Mouse (Mus musculus) embryo, embryonic 9.5 days (tissue): ENCODE data around the gene Riok1.

Experiments used
- DNase-seq: peaks from one replicate; pipeline ENCODE4 v3.0.0-alpha.2; 2017; ENCODE audit errors: extremely low spot score

Riok1 gene

GRCm38 (mm10) chr13:38064854-38065663 is 28.3 kb downstream of the Riok1 start:
- peak; percentile 56 for DNase-seq

GRCm38 (mm10) chr13:38070945-38071344 is 34.1 kb downstream of the Riok1 start:
- no peak for DNase-seq

GRCm38 (mm10) chr13:38073374-38074307 is 36.8 kb downstream of the Riok1 start:
- DNase-seq = peak; percentile 34

- DNase-seq = no peak
Observed at GRCm38 (mm10) chr13:38074404-38074803, 37.6 kb downstream of the Riok1 start.

- peak; percentile 17 for DNase-seq
Observed at GRCm38 (mm10) chr13:38077113-38077512, 40.3 kb downstream of the Riok1 start.

- DNase-seq = no peak
Observed at GRCm38 (mm10) chr13:38078836-38079235, 42.0 kb downstream of the Riok1 start.

- no peak for DNase-seq
Observed at GRCm38 (mm10) chr13:38079366-38079765, 42.6 kb downstream of the Riok1 start.

- no peak for DNase-seq
Observed at GRCm38 (mm10) chr13:38080014-38080413, 43.2 kb downstream of the Riok1 start.

- no peak for DNase-seq
Observed at GRCm38 (mm10) chr13:38080725-38081124, 43.9 kb downstream of the Riok1 start.

GRCm38 (mm10) chr13:38081161-38081560 is 44.4 kb downstream of the Riok1 start:
- DNase-seq = no peak

- DNase-seq = no peak
Observed at GRCm38 (mm10) chr13:38086711-38087110, 49.9 kb downstream of the Riok1 start.

GRCm38 (mm10) chr13:38088008-38088407 is 51.2 kb downstream of the Riok1 start:
- no peak for DNase-seq

GRCm38 (mm10) chr13:38089449-38089848 is 52.7 kb downstream of the Riok1 start:
- no peak for DNase-seq

GRCm38 (mm10) chr13:38089871-38090270 is 53.1 kb downstream of the Riok1 start:
- peak; percentile 29 for DNase-seq

- no peak for DNase-seq
Observed at GRCm38 (mm10) chr13:38096207-38096606, 59.4 kb downstream of the Riok1 start.

GRCm38 (mm10) chr13:38103406-38103805 is 66.6 kb downstream of the Riok1 start:
- no peak for DNase-seq

GRCm38 (mm10) chr13:38104501-38104900 is 67.7 kb downstream of the Riok1 start:
- no peak for DNase-seq

GRCm38 (mm10) chr13:38109081-38109480 is 72.3 kb downstream of the Riok1 start:
- DNase-seq = no peak
